Mouse (Mus musculus) skeletal muscle tissue, adult 2 months (tissue): ENCODE data around the gene Nkd1.

ENCODE experiments used
- DNase-seq: peaks from one replicate; pipeline ENCODE4 v3.0.0-alpha.2; 2012; ENCODE audit warnings: low read depth, low spot score

Gene Nkd1

DNA sequence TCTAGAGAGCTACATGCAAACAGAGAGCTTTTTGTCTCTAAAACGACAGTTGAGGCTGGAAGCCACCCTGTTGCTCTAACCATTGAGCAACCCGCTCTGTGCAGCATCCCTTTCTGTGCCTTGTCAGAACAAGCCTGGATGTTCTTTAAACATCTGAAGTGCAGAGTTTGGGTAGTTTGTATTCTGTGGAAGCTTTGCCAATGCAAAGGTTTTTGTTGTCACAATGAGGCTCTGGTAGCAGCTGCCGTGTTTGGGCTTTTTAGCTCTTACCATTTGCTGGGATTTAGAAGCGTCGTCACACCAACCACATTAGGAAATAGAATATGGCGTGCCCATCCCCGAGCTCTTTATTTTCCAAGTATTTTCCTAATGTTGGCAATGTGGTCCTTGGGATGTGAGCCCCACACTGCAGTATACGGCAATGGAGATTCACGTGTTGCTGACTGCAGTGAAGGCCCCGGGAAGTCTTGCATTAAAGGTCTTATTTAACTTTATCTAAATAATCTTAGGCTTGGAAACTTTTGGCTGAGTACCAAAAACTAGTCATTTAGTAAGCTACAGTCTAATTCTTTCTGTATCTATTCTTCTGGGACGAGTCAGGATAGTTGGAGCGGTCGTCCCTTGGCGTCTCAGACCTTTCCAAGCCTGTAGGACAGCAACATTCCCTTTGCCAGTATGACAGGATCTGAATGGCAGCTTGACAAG is 51.9 kb downstream of the Nkd1 start:
- no peak for DNase-seq

DNA sequence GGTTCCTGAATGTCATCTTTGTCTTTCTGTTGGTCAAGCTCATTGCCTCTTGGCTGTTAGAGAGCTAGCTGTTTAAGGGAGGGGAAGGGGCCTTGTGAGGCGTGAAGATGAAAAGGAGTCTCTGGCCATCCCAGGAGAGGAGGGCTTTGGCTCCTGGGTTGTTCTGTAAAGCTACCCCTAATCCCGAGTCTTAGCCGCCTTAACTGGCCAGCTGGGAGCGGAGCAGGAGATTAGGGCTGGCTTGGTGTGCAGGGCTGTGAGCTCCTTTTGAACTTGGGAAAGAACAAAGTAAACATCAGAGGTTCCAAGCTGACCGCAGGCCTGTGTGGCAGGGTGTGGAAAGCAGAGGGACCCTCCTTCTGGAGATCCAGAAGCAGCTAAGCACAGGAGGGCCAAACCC is 53.8 kb downstream of the Nkd1 start:
- no peak for DNase-seq

DNA sequence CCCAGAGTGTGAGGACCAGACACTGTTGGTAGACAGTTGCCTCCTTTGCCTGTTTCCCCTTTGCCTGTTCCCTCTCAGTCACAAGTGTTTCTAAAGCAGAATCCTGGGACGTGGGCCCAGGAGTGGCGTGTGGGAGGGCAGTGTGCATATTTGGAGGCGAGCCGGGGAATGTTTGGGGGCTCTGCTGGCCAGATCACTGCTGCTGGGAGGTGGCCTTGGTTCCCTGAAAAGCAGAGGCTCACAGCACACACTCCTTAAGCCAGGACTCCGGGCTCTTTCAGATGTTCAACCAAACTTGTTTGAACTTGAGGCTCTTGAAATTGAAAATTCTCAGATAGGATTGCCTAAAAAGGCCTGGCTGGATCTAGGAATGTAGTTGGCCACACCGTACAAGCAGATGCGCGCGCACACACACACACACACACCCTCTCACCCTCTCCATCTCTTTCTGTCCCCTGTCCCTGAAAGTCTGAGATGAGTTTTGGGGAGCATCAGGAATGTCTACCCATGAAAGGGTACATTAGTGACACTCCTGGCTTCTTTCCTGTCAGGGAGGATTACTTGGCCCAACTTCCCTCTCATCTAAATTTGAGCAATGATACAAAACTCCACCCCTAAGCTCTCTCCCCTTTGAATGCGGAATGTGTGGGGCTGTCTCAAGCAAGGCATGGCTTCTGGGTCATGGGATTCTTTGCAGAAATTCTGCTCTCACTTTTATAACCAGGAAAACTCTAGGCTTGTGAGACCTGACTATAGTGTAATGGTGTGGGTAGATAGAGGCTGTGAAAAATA is 55.4 kb downstream of the Nkd1 start:
- peak; percentile 25 for DNase-seq

DNA sequence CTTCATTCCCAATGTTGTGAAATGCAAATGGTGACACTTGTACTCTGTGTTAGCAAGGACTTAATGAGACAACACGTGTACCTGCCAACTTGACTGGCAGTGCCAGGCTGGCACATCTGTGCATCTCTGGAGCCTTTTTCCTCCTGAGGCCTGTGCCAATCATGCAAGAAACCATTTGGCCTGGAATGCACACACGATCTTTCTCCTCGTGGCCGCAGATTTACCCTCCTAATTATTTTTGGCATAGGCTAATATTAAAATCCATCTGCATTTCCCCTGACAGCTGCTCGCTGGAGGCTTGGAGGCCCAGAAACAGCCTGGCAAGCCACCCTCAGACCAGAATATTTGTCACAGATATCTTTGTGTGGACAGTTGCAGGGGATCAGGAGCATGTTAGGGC is 56.5 kb downstream of the Nkd1 start:
- DNase-seq = no peak

DNA sequence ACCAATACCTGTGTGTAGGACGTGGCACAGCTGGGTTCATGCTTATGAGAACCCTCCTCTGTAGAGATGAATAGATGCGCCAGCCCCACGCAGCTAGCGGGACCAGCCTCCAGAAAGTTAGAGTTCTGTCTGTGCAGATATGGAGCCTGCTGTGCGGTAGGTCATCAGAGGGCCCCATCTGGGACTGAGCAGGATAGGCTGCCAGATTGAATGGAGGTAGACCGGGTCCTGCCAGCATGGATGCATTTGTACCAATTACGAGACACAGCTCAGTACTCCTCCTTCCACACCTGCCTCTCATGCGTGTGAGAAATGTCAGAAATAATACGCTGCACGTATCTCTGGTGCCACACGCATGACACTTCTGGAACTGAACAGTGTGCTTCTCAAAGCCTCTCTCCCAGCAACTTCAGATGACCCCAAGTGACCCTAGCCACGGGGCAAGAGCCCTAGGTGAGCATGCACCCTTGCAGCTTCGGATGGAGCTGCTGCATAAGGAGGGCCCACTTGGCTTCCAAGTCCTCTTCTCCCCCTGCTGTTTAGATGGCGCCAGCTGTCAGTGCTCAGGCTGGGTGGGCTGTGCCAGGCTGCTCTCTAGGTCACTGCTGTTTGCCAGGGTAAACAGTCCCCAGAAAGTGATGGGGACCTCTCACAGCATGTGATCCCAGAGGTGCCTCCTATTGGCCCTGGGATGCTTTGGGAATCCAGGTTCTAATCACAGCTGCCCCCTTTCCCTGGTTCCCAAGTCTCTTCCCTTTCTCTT is 57.4 kb downstream of the Nkd1 start:
- no peak for DNase-seq

DNA sequence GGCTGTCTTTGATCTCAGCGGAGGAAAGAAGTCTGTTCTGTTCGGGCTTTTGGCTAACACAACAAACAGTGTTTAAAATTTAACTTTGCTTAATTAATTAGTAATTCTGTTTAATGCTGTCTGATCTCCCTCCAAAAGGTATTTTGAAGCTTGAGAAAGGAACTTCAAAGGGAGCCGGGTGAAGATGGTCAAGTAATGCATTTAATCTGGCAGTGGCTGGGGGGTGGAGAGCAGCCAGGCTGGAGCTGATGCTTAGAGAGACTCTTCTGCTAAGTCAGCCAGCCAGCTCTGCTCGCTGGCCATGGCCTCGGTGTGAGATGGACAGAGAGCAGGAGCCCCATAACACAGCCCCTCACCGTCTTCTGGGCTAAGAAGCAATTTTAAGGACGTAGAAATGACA is 58.1 kb downstream of the Nkd1 start:
- no peak for DNase-seq

DNA sequence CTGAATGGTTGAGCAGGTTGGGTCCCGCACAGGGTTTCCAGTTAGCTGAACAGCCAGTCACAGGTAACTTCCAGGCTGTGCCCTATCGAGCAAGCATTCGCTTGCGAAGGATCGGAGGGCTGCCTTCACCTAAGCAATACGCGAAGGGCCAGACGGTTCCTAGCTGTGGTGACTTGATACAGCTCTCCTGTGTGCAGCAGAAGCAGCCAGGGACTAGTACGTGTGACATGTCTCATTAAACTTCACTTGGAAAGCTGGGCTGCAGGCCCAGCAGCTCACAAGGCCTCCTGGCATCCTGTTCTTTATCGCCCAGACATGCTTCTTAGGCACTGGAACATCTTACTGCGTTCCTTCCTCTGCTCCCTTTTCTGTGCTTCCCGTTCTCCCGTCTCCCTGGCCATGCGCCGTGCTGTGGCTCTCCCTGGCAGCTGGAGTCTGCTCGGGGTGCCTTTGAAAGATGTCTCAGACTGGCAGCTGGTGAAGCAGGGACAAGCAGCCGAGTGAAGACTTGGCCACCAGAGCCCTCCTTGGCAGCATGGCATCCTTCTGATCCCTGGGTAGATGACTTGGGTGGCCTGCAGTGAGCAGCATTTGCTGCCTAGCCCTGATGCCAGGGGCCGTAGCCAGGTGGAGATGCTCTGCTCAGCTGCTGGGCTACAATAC is 58.6 kb downstream of the Nkd1 start:
- DNase-seq = no peak

DNA sequence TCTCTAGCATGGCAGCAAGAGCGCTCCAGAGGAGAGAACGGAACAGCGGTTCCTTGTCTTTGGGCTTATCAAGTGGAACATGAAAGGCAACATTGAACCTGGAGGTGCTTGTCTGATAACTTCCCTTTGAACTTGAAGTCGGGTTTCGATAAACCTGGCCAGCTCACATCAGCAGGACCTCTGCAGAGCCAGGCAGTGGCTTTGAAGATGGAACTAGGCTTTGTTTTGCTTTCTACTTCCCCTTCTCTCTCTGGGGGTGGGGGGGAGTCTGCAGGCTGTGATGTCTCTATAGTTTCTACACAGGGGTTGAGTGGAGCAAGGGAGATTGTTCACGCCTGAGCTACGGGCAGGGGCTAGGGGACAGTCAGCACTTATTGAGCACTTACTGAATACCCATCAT is 59.6 kb downstream of the Nkd1 start:
- DNase-seq = no peak

DNA sequence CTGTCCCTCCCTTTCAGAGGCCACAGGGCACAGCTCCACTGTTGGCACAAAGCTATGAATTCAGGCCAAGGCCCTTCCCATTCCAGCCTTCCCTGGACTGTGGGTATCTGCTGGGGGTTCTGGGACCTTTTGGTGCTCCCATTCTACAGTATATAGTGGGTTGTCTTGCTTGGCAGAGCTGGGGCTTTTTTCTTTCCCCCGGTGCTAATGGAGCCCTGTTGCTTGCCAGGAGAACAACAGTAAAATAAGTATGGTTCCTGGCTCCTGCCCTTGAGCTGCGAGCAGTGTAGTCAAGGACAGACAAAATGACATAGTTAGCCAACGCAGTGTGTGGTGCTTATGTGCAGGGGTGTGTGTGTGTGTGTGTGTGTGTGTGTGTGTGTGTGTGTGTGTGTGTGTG is 62.7 kb downstream of the Nkd1 start:
- no peak for DNase-seq

DNA sequence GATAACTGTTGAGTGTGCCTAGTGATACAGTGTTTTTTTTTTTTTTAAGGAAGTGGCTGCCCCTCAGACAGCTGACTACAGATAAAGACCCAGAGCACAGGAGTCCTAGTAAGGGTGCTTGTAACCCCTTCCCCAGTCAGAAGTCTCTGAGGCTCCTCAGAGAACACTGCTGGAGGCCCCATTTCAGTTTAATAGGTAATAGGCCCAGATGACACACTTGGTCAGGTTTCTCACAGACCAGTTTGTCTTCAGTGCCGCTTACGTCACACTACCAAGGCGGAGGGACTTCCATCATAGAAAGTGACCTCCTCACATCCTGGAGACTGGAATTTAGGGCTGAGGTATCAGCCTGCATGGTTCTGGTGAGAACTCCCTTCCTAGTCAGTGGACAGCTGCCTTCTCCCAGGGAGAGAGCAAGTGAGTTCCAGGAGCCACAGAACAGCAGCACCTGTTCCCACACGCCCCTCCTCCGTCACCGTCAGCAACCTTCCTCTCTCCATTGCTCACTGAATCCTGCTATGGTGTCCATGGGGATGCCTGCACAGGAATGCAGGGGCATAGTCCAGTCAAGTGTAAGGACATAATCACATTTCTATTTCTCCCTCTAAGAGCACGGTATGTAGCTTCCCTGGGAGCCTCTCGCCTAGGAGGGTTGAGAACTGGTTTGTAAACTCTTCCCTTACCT is 67.2 kb downstream of the Nkd1 start:
- no peak for DNase-seq

DNA sequence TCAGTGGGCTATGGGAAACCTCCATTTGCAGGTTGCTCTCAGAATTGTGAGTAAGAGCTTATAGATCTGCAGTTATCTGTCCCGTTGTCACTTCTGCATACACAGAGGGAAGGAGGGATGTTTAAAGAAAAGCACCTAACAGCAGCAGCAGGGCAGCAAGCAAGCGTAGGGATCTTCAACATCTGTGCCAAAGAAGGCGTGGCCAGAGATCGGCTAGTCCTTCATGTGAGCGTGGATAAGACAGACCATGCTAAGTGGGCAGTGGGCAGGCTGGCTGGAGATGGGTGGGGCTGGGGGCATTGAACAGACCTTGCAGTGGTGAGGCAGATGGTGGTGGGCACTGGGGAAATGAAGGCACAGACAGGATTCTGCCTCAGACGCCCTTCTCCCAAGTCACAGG is 69.1 kb downstream of the Nkd1 start:
- DNase-seq = no peak

DNA sequence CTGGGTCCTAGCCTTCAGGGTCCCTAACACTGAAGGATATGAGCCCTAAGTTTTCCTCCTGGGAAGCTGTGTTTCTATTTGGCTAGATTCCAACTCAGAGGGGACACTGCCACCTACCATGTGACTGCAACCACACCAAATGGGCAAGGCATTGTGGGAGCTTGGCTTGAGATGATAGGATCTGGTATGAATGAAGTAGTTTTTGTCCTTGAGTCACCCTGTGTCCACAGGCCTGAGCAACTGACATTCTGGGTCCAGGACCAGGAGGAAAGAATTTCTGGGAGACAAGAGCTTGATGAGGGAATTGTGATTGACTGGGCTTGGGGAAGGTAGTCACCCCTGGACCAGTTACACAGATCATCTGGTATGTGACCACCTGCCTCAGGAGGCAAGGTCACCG is 72.8 kb downstream of the Nkd1 start:
- DNase-seq = no peak

DNA sequence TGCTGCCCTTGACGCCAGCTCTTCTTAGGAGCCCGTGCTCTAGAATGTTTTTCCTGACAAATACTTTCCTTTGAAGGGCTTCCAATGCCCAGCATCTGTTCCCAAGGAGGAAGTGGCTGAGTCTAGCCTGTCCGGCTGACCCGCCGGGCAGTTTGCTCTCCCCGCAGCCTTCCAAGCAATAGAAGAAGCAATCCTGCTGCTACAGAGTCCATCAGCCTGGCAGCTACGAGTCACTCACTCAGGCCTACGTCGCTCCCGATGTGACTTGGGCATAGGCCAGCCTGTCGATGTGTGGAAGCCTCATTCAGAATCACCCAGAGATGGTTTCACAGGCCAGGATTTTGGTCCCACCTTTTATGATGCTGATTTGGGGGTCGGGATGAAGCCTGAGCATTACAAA is 74.9 kb downstream of the Nkd1 start:
- DNase-seq = no peak

DNA sequence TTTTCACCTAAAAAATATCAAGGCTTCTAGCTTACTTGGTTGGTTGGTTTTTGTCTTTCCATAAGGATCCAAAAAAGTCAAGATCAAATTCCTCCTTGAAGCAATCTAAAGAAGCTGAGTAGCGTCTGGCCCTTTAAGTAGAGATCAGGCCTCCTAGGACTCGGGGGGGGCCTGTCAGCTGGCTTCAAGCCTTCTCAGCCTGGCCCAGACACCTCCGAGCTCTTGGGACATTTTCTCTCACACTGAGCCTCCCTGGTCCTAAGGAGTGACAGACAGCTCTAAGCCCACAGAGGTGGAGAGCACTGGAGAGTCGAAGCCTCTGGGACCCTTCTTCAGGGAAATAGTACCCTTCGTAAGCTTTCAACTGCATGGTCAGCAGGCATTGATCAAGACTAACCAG is 77.4 kb downstream of the Nkd1 start:
- DNase-seq = no peak

DNA sequence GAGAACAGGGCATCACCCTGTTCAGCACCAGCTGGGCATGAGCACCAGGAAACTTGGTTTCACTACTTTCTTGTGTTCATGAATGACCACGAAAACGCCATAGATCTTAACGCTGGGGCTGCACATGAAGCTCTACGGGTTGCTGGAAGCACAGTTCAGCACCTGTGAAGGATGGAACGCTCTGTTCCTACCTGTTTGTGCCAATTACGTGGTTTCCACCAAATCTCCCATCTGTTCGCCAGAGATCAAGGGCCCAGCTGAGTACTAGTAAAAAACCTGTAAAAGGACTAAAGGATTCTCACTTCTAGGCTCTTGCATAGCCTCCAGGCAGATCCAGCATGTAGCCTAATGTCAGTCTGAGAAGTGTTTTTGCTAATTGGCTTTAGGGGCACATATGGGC is 78.3 kb downstream of the Nkd1 start:
- no peak for DNase-seq

DNA sequence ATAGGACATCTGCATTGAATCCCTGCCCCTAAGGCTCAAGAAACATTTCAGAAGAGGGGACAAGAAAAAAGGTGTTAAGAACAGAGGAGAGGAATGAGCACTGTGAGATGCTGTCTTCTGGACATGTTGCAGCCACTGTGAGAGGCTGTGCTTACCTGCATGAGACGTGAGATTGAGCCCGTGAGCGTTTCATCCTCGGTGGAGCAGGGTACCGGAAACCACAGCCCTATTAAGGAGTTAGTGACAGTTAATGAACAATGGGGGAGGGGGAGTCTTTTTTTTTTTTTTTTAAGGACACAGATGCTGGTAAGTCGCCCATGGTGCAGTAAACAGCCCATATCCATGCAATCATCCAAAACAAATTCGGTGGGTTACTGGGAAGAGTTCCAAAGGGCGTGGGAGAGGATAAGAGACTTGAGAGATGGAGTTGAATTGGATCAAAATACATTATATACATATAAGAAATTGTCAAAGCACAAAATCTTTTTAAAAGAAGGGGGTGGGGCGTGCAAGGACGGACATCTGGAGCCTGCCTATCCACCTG is 82.4 kb downstream of the Nkd1 start:
- no peak for DNase-seq

DNA sequence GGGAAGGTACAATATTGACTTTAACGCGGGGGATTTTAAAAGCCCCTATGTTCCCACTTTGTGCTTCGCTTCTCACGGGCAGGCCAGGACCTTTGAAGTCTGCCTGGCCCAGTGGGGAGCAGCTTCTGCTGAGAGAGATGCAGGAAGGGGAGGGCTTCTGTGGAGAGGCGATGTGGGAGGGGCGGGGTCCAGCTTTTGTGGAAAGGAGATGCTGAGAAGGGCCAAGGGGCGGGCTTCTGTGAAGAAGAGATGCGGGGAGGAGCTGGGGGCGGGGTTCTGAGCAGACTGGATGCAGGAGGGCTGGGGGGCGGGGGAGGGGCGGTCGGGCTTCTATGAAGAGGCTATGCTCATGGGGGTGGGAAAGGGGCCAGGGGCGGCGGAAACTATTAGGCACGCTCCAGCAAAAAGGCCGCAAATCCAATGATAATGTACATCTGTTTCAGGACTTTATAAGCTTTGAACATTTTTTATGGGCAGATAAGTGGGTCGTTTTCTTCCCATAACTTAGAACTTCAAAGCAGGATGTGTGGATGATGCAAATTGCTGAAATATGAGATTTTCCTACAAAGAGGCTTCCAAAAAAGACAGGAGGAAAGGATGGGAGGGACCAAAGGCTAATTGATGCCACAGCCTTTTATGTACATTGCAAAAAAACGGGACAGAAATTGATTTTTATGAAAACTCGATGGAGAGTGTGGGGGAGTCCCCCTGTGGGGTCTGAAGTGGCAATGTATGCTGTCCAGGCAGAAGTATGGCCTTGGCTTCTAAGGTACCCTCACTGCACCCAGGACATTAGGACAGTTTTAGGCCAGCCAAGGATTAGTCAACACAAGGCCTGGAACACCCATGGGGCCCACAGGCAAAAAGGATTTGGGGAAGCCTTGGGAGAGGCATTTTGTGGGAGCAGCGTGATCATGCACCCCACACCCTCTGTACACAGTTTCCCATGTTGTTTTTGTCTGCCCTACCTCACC is 83.2 kb downstream of the Nkd1 start:
- DNase-seq = no peak

DNA sequence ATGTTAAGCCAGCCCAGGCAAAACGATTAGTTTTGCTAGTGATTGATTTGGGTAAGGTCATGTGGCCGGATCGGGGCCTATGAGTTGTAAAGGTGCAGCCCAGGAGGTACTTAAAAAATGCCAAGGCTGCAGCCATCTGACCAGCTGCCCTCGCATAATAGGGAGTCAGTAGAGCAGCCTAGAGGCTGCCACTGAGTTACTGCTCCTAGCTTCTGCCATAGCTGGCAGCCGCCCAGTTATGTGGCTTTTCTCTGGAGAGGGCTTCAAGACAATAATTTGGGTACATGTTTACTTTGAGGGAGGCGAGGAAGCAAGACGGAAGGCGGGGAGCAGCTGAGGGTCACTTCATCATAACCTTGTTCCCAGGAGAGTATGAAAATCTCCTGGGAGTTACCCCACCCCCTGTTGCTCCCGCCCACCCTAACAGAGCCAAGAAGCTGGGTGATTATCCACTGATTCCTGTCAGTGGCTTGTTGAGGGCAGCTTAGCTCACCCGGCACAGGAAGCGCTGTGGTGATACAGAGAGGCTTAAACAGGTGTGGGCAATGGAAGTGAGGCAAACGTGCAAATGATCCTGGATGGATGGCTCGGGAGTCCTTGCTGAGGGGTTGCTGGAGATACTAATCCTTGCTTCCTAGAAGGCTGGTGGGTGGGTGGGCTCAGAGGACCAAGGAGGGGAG is 84.3 kb downstream of the Nkd1 start:
- DNase-seq = no peak

DNA sequence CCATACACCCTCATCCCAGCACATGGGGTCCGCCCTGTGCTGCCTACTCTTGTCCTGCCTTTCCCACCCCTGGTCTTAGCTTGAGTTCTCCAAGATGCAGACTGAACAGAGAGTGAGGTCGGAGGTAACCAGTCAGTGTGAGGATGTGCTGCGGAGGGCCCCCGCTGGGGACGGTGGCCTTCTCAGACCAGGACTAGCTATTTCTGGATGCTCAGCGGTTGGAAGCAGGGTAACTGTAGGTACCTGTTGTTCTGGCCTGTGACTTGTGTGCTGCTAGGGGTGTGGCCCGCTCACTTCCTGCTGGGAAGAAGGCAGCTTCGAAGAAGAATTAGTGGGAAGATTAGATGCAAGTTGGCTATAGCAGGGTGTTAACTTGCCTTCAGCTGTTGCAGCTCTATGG is 87.9 kb downstream of the Nkd1 start:
- DNase-seq = no peak

DNA sequence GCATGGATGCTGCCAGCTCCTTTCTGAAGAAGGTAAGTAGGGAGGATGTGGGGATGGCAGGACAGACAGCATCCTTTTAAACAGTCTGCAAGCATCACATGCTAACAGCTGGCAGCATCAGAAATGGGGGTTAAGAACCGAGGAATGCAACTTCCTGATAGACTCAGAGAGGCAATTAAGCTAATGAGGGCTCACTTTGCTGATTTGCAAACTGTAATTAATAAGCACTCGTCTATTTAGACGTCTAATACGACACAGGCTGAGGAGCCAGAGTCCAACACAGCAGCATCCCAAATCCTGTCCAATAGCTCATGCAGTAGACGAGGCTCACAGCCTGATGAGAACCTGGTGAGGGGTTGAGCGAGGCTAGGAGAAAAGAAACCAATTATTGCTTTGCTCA is 89.1 kb downstream of the Nkd1 start:
- DNase-seq = no peak
